Mouse (Mus musculus) liver, embryonic 14.5 days (tissue): ENCODE measurements around the gene Hoxb2.

Experiments
- CTCF ChIP-seq: IDR thresholded peaks from 2 replicates; pipeline ENCODE4 v1.5.1; 2016; ENCODE audit warnings: antibody characterized with exemption, low read depth, control low read depth
- EP300 ChIP-seq: IDR thresholded peaks from 2 replicates; pipeline ENCODE4 v1.6.1; 2016; ENCODE audit warnings: antibody characterized with exemption, low read depth

DNA sequence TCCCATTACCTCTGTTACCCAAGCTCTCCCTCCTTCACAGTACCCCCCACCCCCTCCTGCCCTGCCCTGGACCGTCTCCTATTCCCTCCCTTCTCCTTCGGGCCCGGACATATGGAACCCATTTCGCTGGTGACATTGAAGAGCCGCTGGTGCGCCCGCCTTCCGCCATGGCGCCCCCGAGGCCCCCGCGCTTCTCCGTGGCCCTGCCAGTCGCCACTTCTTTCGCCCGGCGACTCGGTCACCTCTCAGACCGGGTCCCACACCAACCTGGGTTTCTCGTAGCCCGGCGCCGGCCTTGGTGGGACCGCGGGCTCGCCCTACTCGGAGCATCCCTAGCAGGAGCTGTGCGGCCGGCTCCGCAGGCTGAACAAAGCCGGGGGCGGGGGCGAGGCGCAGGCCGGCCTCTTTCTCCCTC, 17.7 kb upstream of the Hoxb2 start:
- TF ChIP-seq CTCF (no peak), EP300 (no peak)
